Mouse (Mus musculus): ENCODE measurements at regions not wholly inside any gene's neighbourhood (a gene's known extent, or its start where the extent isn't known, plus 50 kb on each side); places are given as distances from the start of the nearest gene placed in this dataset.

GRCm38 (mm10) chr13:26594313-26594712 lies 175.7 kb downstream of the Hdgfl1 start:
- Histone ChIP-seq H3K4me3 (ENCODE audit: insufficient read depth in 1 of 2, low read depth in 1 of 2, low read length in 2 of 2, poor library complexity in 1 of 2, severe bottlenecking in 1 of 2) (no peak overlapping the region), H3K27ac (ENCODE audit: insufficient read depth, low read depth, low read length, poor library complexity, severe bottlenecking) (no peak overlapping the region), H3K9ac (ENCODE audit: insufficient read depth, low read depth, low read length, poor library complexity, severe bottlenecking) (no peak overlapping the region), H3K9me3 (ENCODE audit: control insufficient read depth, insufficient read depth, low read depth, low read length) (no peaks in the 10 kb centered on the region), H3K36me3 (ENCODE audit: control insufficient read depth, insufficient read depth, low read length, poor library complexity, severe bottlenecking) (no peaks in the 10 kb centered on the region), H3K4me1 (ENCODE audit: control insufficient read depth in 2 of 2, insufficient read depth in 2 of 2, low read length in 2 of 2, poor library complexity in 1 of 2) (no peaks in the 10 kb centered on the region)
- in situ Hi-C loops (cut with MboI; ENCODE audit: low sequenced_read_pairs in 2 of 2, unreplicated experiment in 2 of 2), result no loop called here
- TF ChIP-seq ZC3H11A (IDR thresholded peaks at IDR 0.05; ENCODE audit: borderline replicate concordance, low read depth, low read length) (no peak), HCFC1 (IDR thresholded peaks at IDR 0.05; ENCODE audit: borderline replicate concordance, insufficient read depth, low read length) (no peak), MAFK (IDR thresholded peaks at IDR 0.05; ENCODE audit: insufficient read depth, low read depth, low read length) (no peak), CHD2 (IDR thresholded peaks at IDR 0.05; ENCODE audit: low read depth, low read length) (no peak), ZNF384 (IDR thresholded peaks at IDR 0.05; ENCODE audit: low read depth, low read length) (no peak)
- DNase-seq (ENCODE audit: low read depth, low spot score), result no peak

GRCm38 (mm10) chr13:26593750-26594149 lies 176.2 kb downstream of the Hdgfl1 start:
- in situ Hi-C loops (cut with MboI; ENCODE audit: low sequenced_read_pairs in 2 of 2, unreplicated experiment in 2 of 2), result no loop called here
- no peaks in the 10 kb centered on the region for H3K36me3 ChIP-seq (ENCODE audit: control insufficient read depth, insufficient read depth, low read length, poor library complexity, severe bottlenecking)
- H3K4me3 ChIP-seq (ENCODE audit: insufficient read depth in 1 of 2, low read depth in 1 of 2, low read length in 2 of 2, poor library complexity in 1 of 2, severe bottlenecking in 1 of 2), result no peak overlapping the region
- H3K4me1 ChIP-seq (ENCODE audit: control insufficient read depth in 2 of 2, insufficient read depth in 2 of 2, low read length in 2 of 2, poor library complexity in 1 of 2), result no peaks in the 10 kb centered on the region
- no peak for TF ChIP-seq CHD2 (IDR thresholded peaks at IDR 0.05; ENCODE audit: low read depth, low read length)
- TF ChIP-seq ZC3H11A (IDR thresholded peaks at IDR 0.05; ENCODE audit: borderline replicate concordance, low read depth, low read length), result no peak
- TF ChIP-seq ZNF384 (IDR thresholded peaks at IDR 0.05; ENCODE audit: low read depth, low read length), result no peak
- TF ChIP-seq MAFK (IDR thresholded peaks at IDR 0.05; ENCODE audit: insufficient read depth, low read depth, low read length), result no peak
- no peak for TF ChIP-seq HCFC1 (IDR thresholded peaks at IDR 0.05; ENCODE audit: borderline replicate concordance, insufficient read depth, low read length)
- H3K27ac ChIP-seq (ENCODE audit: insufficient read depth, low read depth, low read length, poor library complexity, severe bottlenecking), result no peak overlapping the region
- H3K9me3 ChIP-seq (ENCODE audit: control insufficient read depth, insufficient read depth, low read depth, low read length), result no peaks in the 10 kb centered on the region
- no peak for DNase-seq (ENCODE audit: low read depth, low spot score)
- no peak overlapping the region for H3K9ac ChIP-seq (ENCODE audit: insufficient read depth, low read depth, low read length, poor library complexity, severe bottlenecking)

- Histone ChIP-seq H3K27ac (ENCODE audit: insufficient read depth, low read depth, low read length, poor library complexity, severe bottlenecking) (no peak overlapping the region), H3K4me3 (ENCODE audit: insufficient read depth in 1 of 2, low read depth in 1 of 2, low read length in 2 of 2, poor library complexity in 1 of 2, severe bottlenecking in 1 of 2) (no peak overlapping the region), H3K9me3 (ENCODE audit: control insufficient read depth, insufficient read depth, low read depth, low read length) (no peaks in the 10 kb centered on the region), H3K4me1 (ENCODE audit: control insufficient read depth in 2 of 2, insufficient read depth in 2 of 2, low read length in 2 of 2, poor library complexity in 1 of 2) (no peaks in the 10 kb centered on the region), H3K36me3 (ENCODE audit: control insufficient read depth, insufficient read depth, low read length, poor library complexity, severe bottlenecking) (no peaks in the 10 kb centered on the region), H3K9ac (ENCODE audit: insufficient read depth, low read depth, low read length, poor library complexity, severe bottlenecking) (no peak overlapping the region)
- DNase-seq (ENCODE audit: low read depth, low spot score), result no peak
- in situ Hi-C loops (cut with MboI; ENCODE audit: low sequenced_read_pairs in 2 of 2, unreplicated experiment in 2 of 2), result no loop called here
- no peak for TF ChIP-seq HCFC1 (IDR thresholded peaks at IDR 0.05; ENCODE audit: borderline replicate concordance, insufficient read depth, low read length)
- no peak for TF ChIP-seq MAFK (IDR thresholded peaks at IDR 0.05; ENCODE audit: insufficient read depth, low read depth, low read length)
- TF ChIP-seq ZC3H11A (IDR thresholded peaks at IDR 0.05; ENCODE audit: borderline replicate concordance, low read depth, low read length), result no peak
- TF ChIP-seq CHD2 (IDR thresholded peaks at IDR 0.05; ENCODE audit: low read depth, low read length), result no peak
- TF ChIP-seq ZNF384 (IDR thresholded peaks at IDR 0.05; ENCODE audit: low read depth, low read length), result no peak
Measured at GRCm38 (mm10) chr13:26575890-26576543, 193.9 kb downstream of the Hdgfl1 start.

- no peak for DNase-seq (ENCODE audit: low read depth, low spot score)
Measured at GRCm38 (mm10) chr13:26569422-26569821, 200.5 kb downstream of the Hdgfl1 start.

More at GRCm38 (mm10) chr13:26569422-26569821, 200.5 kb downstream of the Hdgfl1 start:
- Histone ChIP-seq H3K27ac (ENCODE audit: insufficient read depth, low read depth, low read length, poor library complexity, severe bottlenecking) (no peak overlapping the region), H3K36me3 (ENCODE audit: control insufficient read depth, insufficient read depth, low read length, poor library complexity, severe bottlenecking) (no peaks in the 10 kb centered on the region), H3K4me1 (ENCODE audit: control insufficient read depth in 2 of 2, insufficient read depth in 2 of 2, low read length in 2 of 2, poor library complexity in 1 of 2) (no peaks in the 10 kb centered on the region), H3K9me3 (ENCODE audit: control insufficient read depth, insufficient read depth, low read depth, low read length) (no peaks in the 10 kb centered on the region), H3K9ac (ENCODE audit: insufficient read depth, low read depth, low read length, poor library complexity, severe bottlenecking) (no peak overlapping the region), H3K4me3 (ENCODE audit: insufficient read depth in 1 of 2, low read depth in 1 of 2, low read length in 2 of 2, poor library complexity in 1 of 2, severe bottlenecking in 1 of 2) (no peak overlapping the region)
- in situ Hi-C loops (cut with MboI; ENCODE audit: low sequenced_read_pairs in 2 of 2, unreplicated experiment in 2 of 2), result no loop called here
- no peak for TF ChIP-seq MAFK (IDR thresholded peaks at IDR 0.05; ENCODE audit: insufficient read depth, low read depth, low read length)
